Mouse (Mus musculus): ENCODE measurements around the gene Phf24. TPM values are rescaled to one million over a fixed set of nuclear protein-coding genes. Genes with fewer than 3 reads are reported as not detected.
A peak's percentile ranks its signal among the peaks of the same experiment; 100 is the strongest.
"Not testable (repeated sequence)": the region's sequence is repeated elsewhere in the genome, so short reads cannot be mapped to it uniquely, and the experiment has no call there.

The Phf24 gene
- polyA plus RNA-seq, 1 experiment from 2014 or later = 0.83 TPM

DNA sequence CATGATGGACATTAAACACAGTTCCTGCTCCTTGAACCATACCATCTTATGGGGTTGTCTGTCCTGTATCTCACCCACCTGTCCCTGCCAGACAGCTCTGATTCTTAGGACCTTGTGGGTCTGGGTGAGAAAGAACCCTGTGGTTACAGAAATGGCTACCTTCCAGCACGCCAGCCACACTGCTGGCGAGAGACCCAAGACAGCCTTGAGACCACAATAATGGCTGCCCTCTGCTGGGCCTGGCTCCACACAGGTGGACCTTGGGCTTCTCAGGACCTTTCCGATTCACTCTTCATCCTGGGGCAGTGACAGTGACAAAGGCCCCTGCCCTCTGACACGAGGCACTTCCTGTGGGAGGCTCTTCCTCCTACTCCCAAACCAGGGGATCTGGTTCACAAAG is 42.9 kb downstream of the Phf24 start:
- no peaks in the 10 kb centered on the region for H3K9me3 ChIP-seq (ENCODE audit: control insufficient read depth, low read length)
- no peak overlapping the region for H3K9ac ChIP-seq (ENCODE audit: low read depth, low read length)
- no peaks in the 10 kb centered on the region for H3K4me1 ChIP-seq (ENCODE audit: control insufficient read depth, insufficient read depth, low read length)
- peaks cover 7% of the 10 kb centered on the region; the same call in 1 of the 2 replicates for H3K36me3 ChIP-seq (ENCODE audit: control insufficient read depth, insufficient read depth, low read length)
- H3K4me3 ChIP-seq (ENCODE audit: low read length) = no peak overlapping the region
- H3K27me3 ChIP-seq (replicated peaks; ENCODE audit: control insufficient read depth, insufficient read depth, low read length) = no peaks in the 10 kb centered on the region
- ATAC-seq = no peak
- no peak overlapping the region for H3K4me2 ChIP-seq (ENCODE audit: low read depth, low read length)
- 71% methylated on average over 4 of the region's 4 CpGs for WGBS
- no peak overlapping the region for H3K27ac ChIP-seq (ENCODE audit: low read length)

DNA sequence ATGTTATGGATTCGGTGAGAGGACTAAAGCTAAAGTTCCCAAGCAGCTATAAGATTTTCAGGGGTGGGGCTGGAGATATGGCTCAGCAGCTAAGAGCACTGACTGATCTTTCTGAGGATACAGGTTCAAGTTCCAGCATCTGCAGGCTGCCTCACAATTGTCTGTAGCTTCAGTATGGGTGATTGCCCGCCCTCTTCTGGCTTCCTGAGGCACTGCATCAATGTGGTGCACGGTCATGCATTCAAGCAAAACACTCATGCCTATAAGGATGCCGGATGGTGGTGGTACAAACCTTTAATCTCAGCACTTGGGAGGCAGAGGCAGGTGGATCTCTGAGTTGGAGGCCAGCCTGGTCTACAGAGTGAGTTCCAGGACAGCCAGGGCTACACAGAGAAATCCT is 45.1 kb downstream of the Phf24 start:
- Histone ChIP-seq H3K36me3 (ENCODE audit: control insufficient read depth, insufficient read depth, low read length) (peaks cover 7% of the 10 kb centered on the region; the same call in 1 of the 2 replicates), H3K27ac (ENCODE audit: low read length) (no peak overlapping the region), H3K4me1 (ENCODE audit: control insufficient read depth, insufficient read depth, low read length) (no peaks in the 10 kb centered on the region), H3K9ac (ENCODE audit: low read depth, low read length) (no peak overlapping the region), H3K9me3 (ENCODE audit: control insufficient read depth, low read length) (no peaks in the 10 kb centered on the region), H3K4me2 (ENCODE audit: low read depth, low read length) (no peak overlapping the region), H3K4me3 (ENCODE audit: low read length) (no peak overlapping the region), H3K27me3 (replicated peaks; ENCODE audit: control insufficient read depth, insufficient read depth, low read length) (no peaks in the 10 kb centered on the region)
- WGBS = 33% methylated on average over 4 of the region's 4 CpGs
- no peak for ATAC-seq

DNA sequence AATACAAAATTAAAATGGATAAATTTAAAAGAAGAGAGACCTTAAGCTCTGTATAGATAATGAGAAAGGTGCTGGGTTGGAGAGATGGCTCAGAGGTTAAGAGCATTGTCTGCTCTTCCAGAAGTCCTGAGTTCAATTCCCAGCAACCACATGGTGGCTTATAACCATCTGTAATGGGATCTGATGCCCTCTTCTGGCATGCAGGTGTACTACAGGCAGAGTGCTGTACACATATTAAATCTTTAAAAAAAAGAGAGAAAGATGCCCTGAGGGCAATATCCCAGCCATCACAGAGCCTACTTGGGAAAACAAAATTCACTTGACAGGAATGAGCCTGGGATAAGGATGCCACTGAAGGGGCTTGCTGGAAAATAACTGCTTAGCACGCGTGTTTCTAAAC is 47.0 kb downstream of the Phf24 start:
- no peak overlapping the region for H3K4me2 ChIP-seq (ENCODE audit: low read depth, low read length)
- H3K27ac ChIP-seq (ENCODE audit: low read length) = no peak overlapping the region
- WGBS = 92% methylated on average over 2 of the region's 2 CpGs
- no peak for ATAC-seq
- H3K9ac ChIP-seq (ENCODE audit: low read depth, low read length) = no peak overlapping the region
- no peaks in the 10 kb centered on the region for H3K27me3 ChIP-seq (replicated peaks; ENCODE audit: control insufficient read depth, insufficient read depth, low read length)
- no peaks in the 10 kb centered on the region for H3K9me3 ChIP-seq (ENCODE audit: control insufficient read depth, low read length)
- no peaks in the 10 kb centered on the region for H3K4me1 ChIP-seq (ENCODE audit: control insufficient read depth, insufficient read depth, low read length)
- no peaks in the 10 kb centered on the region for H3K36me3 ChIP-seq (ENCODE audit: control insufficient read depth, insufficient read depth, low read length)
- H3K4me3 ChIP-seq (ENCODE audit: low read length) = no peak overlapping the region

GRCm38 (mm10) chr4:42965039-42965719 is 48.7 kb downstream of the Phf24 start:
- Histone ChIP-seq H3K27ac (ENCODE audit: low read length) (no peak overlapping the region), H3K27me3 (replicated peaks; ENCODE audit: control insufficient read depth, insufficient read depth, low read length) (no peaks in the 10 kb centered on the region), H3K4me3 (ENCODE audit: low read length) (no peak overlapping the region), H3K36me3 (ENCODE audit: control insufficient read depth, insufficient read depth, low read length) (no peaks in the 10 kb centered on the region), H3K4me1 (ENCODE audit: control insufficient read depth, insufficient read depth, low read length) (no peaks in the 10 kb centered on the region), H3K9me3 (ENCODE audit: control insufficient read depth, low read length) (no peaks in the 10 kb centered on the region), H3K9ac (ENCODE audit: low read depth, low read length) (no peak overlapping the region), H3K4me2 (ENCODE audit: low read depth, low read length) (peak overlapping the region; percentile 10; the same call in 1 of the 2 replicates)
- peak; percentile 46 for ATAC-seq
- WGBS = 14% methylated on average over 12 of the region's 12 CpGs

DNA sequence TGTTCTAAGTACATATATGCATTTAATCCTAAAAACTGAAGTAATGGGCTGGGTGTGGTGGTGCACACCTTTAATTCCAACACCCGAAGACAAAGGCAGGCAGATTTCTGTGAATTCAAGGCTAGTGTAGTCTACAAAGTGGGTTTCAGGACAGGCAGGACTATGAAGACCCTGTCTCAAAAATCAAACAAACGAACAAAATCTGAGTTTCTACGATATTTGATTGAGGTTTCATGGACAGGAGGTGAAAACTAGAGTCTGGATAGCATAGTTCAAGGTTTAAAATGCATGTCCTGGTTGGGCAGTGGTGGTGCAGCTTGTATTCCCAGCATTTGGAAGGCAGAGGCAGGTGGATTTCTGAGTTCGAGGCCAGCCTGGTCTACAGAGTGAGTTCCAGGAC is 52.8 kb downstream of the Phf24 start, which contains the start of gene 1700022I11Rik:
1700022I11Rik (plus strand) TSS at position 301 of the 400 bp plus-strand sequence.
- Histone ChIP-seq H3K4me3 (ENCODE audit: low read length) (no peak within 1 kb of the TSS), H3K36me3 (ENCODE audit: control insufficient read depth, insufficient read depth, low read length) (no peaks in the 10 kb centered on the region), H3K9me3 (ENCODE audit: control insufficient read depth, low read length) (no peaks in the 10 kb centered on the region), H3K4me1 (ENCODE audit: control insufficient read depth, insufficient read depth, low read length) (no peaks in the 10 kb centered on the region), H3K27me3 (replicated peaks; ENCODE audit: control insufficient read depth, insufficient read depth, low read length) (no peaks in the 10 kb centered on the region), H3K4me2 (ENCODE audit: low read depth, low read length) (no peak within 1 kb of the TSS), H3K9ac (ENCODE audit: low read depth, low read length) (no peak within 1 kb of the TSS), H3K27ac (ENCODE audit: low read length) (no peak within 1 kb of the TSS)
- ATAC-seq = no peak
- 90% methylated on average over 4 of the region's 4 CpGs for WGBS

GRCm38 (mm10) chr4:42972952-42973351 is 56.5 kb downstream of the Phf24 start:
- WGBS = 72% methylated on average over 4 of the region's 4 CpGs
- H3K4me3 ChIP-seq (ENCODE audit: low read length) = no peak overlapping the region
- no peaks in the 10 kb centered on the region for H3K36me3 ChIP-seq (ENCODE audit: control insufficient read depth, insufficient read depth, low read length)
- H3K4me1 ChIP-seq (ENCODE audit: control insufficient read depth, insufficient read depth, low read length) = no peaks in the 10 kb centered on the region
- ATAC-seq = no peak
- H3K27me3 ChIP-seq (replicated peaks; ENCODE audit: control insufficient read depth, insufficient read depth, low read length) = no peaks in the 10 kb centered on the region
- H3K4me2 ChIP-seq (ENCODE audit: low read depth, low read length) = no peak overlapping the region
- H3K9ac ChIP-seq (ENCODE audit: low read depth, low read length) = no peak overlapping the region
- H3K9me3 ChIP-seq (ENCODE audit: control insufficient read depth, low read length) = no peaks in the 10 kb centered on the region
- no peak overlapping the region for H3K27ac ChIP-seq (ENCODE audit: low read length)

DNA sequence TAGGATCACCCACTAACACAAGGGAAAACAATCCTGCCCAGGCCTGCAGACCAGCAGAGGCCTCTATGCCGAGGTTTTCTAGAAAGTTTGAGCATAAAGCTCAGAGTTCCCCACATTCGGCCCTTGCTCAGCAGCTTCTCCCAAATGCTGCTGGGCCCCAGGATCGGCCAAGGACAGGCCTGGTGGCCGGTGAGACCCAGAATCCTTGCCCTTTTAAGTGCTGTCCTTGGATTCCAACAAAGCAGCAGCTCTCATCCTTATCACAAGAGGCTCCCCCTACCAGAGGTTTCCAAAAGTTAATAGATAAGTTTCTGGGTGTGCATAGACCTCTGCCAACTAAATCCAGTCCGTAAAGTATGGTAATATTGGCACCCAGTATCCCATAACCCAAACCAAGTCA is 57.4 kb downstream of the Phf24 start:
- H3K9ac ChIP-seq (ENCODE audit: low read depth, low read length) = no peak overlapping the region
- H3K27me3 ChIP-seq (replicated peaks; ENCODE audit: control insufficient read depth, insufficient read depth, low read length) = no peaks in the 10 kb centered on the region
- WGBS = 77% methylated on average over 5 of the region's 5 CpGs
- peaks cover 4% of the 10 kb centered on the region; the same call in 1 of the 2 replicates for H3K36me3 ChIP-seq (ENCODE audit: control insufficient read depth, insufficient read depth, low read length)
- ATAC-seq = no peak
- no peak overlapping the region for H3K4me3 ChIP-seq (ENCODE audit: low read length)
- H3K9me3 ChIP-seq (ENCODE audit: control insufficient read depth, low read length) = no peaks in the 10 kb centered on the region
- H3K27ac ChIP-seq (ENCODE audit: low read length) = no peak overlapping the region
- no peak overlapping the region for H3K4me2 ChIP-seq (ENCODE audit: low read depth, low read length)
- H3K4me1 ChIP-seq (ENCODE audit: control insufficient read depth, insufficient read depth, low read length) = no peaks in the 10 kb centered on the region

DNA sequence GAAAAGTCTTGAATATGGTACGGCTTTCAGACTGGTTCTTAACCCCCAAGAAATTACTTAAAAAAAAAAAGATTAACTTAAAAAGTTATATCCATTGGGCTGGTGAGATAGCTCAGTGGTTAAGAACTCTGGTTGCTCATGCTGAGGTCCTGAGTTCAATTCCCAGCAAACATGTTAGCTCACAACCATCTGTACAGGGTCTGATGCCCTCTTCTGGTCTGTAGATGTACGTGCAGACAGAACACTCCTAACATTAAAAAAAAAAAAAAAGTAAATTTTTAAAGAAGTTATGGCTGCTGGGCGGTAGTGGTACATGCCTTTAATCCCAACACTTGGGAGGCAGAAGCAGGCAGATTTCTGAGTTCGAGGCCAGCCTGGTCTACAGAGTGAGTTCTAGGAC is 61.6 kb downstream of the Phf24 start:
- 89% methylated on average over 4 of the region's 4 CpGs for WGBS
- no peak for ATAC-seq
- H3K4me1 ChIP-seq (ENCODE audit: control insufficient read depth, insufficient read depth, low read length) = no peaks in the 10 kb centered on the region

GRCm38 (mm10) chr4:42980467-42980866 is 64.0 kb downstream of the Phf24 start:
- not testable (repeated sequence) for H3K4me3 ChIP-seq (ENCODE audit: low read length); H3K9ac ChIP-seq (ENCODE audit: low read depth, low read length); H3K27me3 ChIP-seq (replicated peaks; ENCODE audit: control insufficient read depth, insufficient read depth, low read length); H3K9me3 ChIP-seq (ENCODE audit: control insufficient read depth, low read length); H3K4me2 ChIP-seq (ENCODE audit: low read depth, low read length); H3K27ac ChIP-seq (ENCODE audit: low read length); ATAC-seq; H3K4me1 ChIP-seq (ENCODE audit: control insufficient read depth, insufficient read depth, low read length)
- 91% methylated on average over 8 of the region's 8 CpGs for WGBS
- peaks cover 17% of the 10 kb centered on the region for H3K36me3 ChIP-seq (ENCODE audit: control insufficient read depth, insufficient read depth, low read length)

More for the DNA sequence above, 61.6 kb downstream of the Phf24 start:
- Histone ChIP-seq H3K4me2 (ENCODE audit: low read depth, low read length) (no peak overlapping the region), H3K36me3 (ENCODE audit: control insufficient read depth, insufficient read depth, low read length) (peaks cover 6% of the 10 kb centered on the region; the same call in 1 of the 2 replicates), H3K4me3 (ENCODE audit: low read length) (no peak overlapping the region), H3K27me3 (replicated peaks; ENCODE audit: control insufficient read depth, insufficient read depth, low read length) (no peaks in the 10 kb centered on the region), H3K9ac (ENCODE audit: low read depth, low read length) (no peak overlapping the region), H3K9me3 (ENCODE audit: control insufficient read depth, low read length) (no peaks in the 10 kb centered on the region), H3K27ac (ENCODE audit: low read length) (no peak overlapping the region)

DNA sequence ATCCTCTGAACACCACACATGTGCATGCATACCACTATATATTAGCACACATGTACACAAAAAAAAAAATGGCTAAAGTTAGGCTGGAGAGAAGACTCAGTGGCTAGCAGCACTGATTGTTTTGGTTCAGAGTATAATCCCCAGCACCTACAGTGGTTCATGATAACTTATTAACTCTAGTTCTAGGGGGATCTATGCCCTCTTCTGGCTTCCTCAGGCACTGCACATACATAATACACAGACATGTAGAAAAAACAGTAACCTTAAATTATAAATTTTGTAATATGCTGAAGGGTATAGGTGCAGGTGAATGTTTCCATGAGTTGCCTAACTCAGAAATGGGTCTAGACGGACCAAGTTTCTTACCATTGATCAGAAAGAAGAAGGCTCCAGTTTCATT is 71.8 kb downstream of the Phf24 start:
- no peak for ATAC-seq
- H3K36me3 ChIP-seq (ENCODE audit: control insufficient read depth, insufficient read depth, low read length) = peaks cover 32% of the 10 kb centered on the region
- no peaks in the 10 kb centered on the region for H3K9me3 ChIP-seq (ENCODE audit: control insufficient read depth, low read length)
- WGBS = 73% methylated on average over 1 of the region's 1 CpGs
- no peaks in the 10 kb centered on the region for H3K27me3 ChIP-seq (replicated peaks; ENCODE audit: control insufficient read depth, insufficient read depth, low read length)
- H3K4me2 ChIP-seq (ENCODE audit: low read depth, low read length) = no peak overlapping the region
- no peak overlapping the region for H3K9ac ChIP-seq (ENCODE audit: low read depth, low read length)
- H3K27ac ChIP-seq (ENCODE audit: low read length) = no peak overlapping the region
- H3K4me3 ChIP-seq (ENCODE audit: low read length) = no peak overlapping the region
- H3K4me1 ChIP-seq (ENCODE audit: control insufficient read depth, insufficient read depth, low read length) = no peaks in the 10 kb centered on the region

All from intestine, embryonic 16.5 days (tissue).